16 mouse cellular contexts compared by ENCODE assay signal in the genomic region with DNA sequence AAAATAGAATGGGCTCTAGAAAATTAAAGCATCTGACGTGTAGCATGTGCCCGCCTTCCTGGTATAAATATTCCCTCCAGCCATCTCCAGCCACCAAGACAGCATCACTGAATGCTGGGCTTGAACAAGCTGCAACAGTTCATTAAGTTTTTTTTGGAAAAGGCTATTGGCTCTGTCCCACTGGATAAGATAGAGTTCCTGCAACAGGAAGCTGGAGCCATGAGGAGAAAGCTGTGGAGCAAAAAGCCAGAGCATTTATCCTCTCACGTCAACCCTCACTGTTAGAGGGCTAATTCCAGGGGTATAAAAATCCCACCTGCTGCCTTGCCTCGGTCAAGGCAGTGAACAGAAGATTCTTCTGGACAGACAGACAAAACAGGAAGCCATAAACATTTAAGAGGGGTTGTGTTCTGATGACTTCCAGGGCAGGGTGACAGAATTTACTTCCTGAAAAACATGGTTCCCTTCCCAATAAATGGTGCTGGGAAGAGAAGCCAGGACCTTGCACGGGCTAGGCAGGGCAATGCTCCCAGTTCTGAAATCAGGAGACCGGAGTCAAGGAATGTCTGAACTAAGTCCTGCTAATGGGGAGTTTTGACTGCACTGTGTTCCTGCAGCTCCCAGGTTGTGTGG. TPM values are rescaled to one million over a fixed set of nuclear protein-coding genes. Genes with fewer than 3 reads are reported as not detected.
DNase-seq lines count a peak whose midpoint lies in the region; ATAC-seq and TF ChIP-seq lines count a peak whose summit lies in the region.
"Had no signal": no experiment of that assay in that cellular context is flagged by ENCODE, and none has a peak within 500 bp of the region (broad histone marks: within the 10 kb centered on the region; RNA-seq: fewer than 3 reads in every experiment).

No protein-coding gene starts in this region.

- H3K4me1 ChIP-seq in heart, adult 2 months (ENCODE audit: control insufficient read depth, insufficient read depth, low read length) = peaks cover 14% of the 10 kb centered on the region
- peaks cover 11% of the 10 kb centered on the region; the same call in 1 of the 2 replicates for H3K4me1 ChIP-seq in heart, embryonic 15.5 days (replicated peaks)
- H3K4me1 ChIP-seq: hindbrain, embryonic 10.5 days; midbrain, embryonic 12.5 days had no signal

- intact Hi-C loops in heart, adult 2 months (cut with DNase I) = no loop called here

- TF ChIP-seq CTCF in heart, adult 2 months (IDR thresholded peaks at IDR 0.05) = no peak

- H3K36me3 ChIP-seq in heart, adult 2 months (ENCODE audit: control insufficient read depth, insufficient read depth, low read length) = no peaks in the 10 kb centered on the region; the same call in 1 of the 2 replicates
- no peaks in the 10 kb centered on the region for H3K36me3 ChIP-seq in heart, embryonic 15.5 days
- H3K36me3 ChIP-seq: embryonic facial prominence, embryonic 13.5 days; hindbrain, embryonic 10.5 days; midbrain, embryonic 12.5 days had no signal

- H3K4me2 ChIP-seq in heart, embryonic 15.5 days = no peak overlapping the region
- H3K4me2 ChIP-seq: embryonic facial prominence, embryonic 13.5 days; midbrain, embryonic 12.5 days had no signal

- TF ChIP-seq EP300 in heart, adult 2 months (IDR thresholded peaks at IDR 0.05; ENCODE audit: insufficient read depth, low read depth, low read length) = no peak

- H3K27me3 ChIP-seq in heart, adult 2 months (ENCODE audit: control insufficient read depth, insufficient read depth, low read length) = no peaks in the 10 kb centered on the region
- no peaks in the 10 kb centered on the region for H3K27me3 ChIP-seq in heart, embryonic 15.5 days
- H3K27me3 ChIP-seq: embryonic facial prominence, embryonic 13.5 days; midbrain, embryonic 12.5 days had no signal

- peak overlapping the region; percentile 44 for H3K27ac ChIP-seq in heart, adult 2 months
- peak overlapping the region; percentile 75 for H3K27ac ChIP-seq in heart, embryonic 15.5 days
- H3K27ac ChIP-seq: embryonic facial prominence, embryonic 13.5 days; hindbrain, embryonic 10.5 days; liver, embryonic 14.5 days; midbrain, embryonic 12.5 days had no signal

- 0 out of 2 replicates have a peak, but pooled peaks have one; percentile 2 for TF ChIP-seq POLR2A in heart, adult 2 months (IDR thresholded peaks at IDR 0.05; ENCODE audit: insufficient read depth, low read depth, low read length)

- no peaks in the 10 kb centered on the region for H3K79me2 ChIP-seq in heart, adult 2 months (replicated peaks; ENCODE audit: control insufficient read depth, insufficient read depth, low read length)

- DNase-seq in kidney, postnatal 14 days = peak; percentile 24
- DNase-seq in kidney, adult 18-20 months = no peak
- DNase-seq in heart, adult 2 months = peak; percentile 36 to 50
- DNase-seq in thymus, postnatal 0 days (ENCODE audit: low spot score) = no peak
- DNase-seq: cerebellum, adult 8-10 months; lung, postnatal 4 days; right cerebral cortex, postnatal 25 days; thymus, postnatal 14 days had no signal

- 18% methylated on average over 6 of the region's 6 CpGs for WGBS in heart, adult 2 months
- WGBS in heart, embryonic 15.5 days = 47% methylated on average over 6 of the region's 6 CpGs

- no peak overlapping the region for H3K9ac ChIP-seq in heart, adult 2 months (ENCODE audit: low read depth, low read length)
- H3K9ac ChIP-seq in heart, embryonic 15.5 days = no peak overlapping the region
- H3K9ac ChIP-seq: embryonic facial prominence, embryonic 13.5 days; liver, embryonic 14.5 days; midbrain, embryonic 12.5 days had no signal

- ATAC-seq in granulocyte monocyte progenitor cell, adult 5-6 weeks (replicated peaks; ENCODE audit: poor library complexity, severe bottlenecking) = 0 out of 2 replicates have a peak, but pooled peaks have one; percentile 9
- ATAC-seq in heart, embryonic 15.5 days (replicated peaks; ENCODE audit: insufficient number of reproducible peaks, insufficient read depth, low FRiP score, low read depth) = peak; percentile 70
- no peak for ATAC-seq in megakaryocyte progenitor cell, adult 5-6 weeks (replicated peaks; ENCODE audit: poor library complexity)
- ATAC-seq: forebrain, embryonic 16.5 days had no signal

- H3K4me3 ChIP-seq in heart, adult 2 months = no peak overlapping the region
- H3K4me3 ChIP-seq in heart, embryonic 15.5 days = no peak overlapping the region
- H3K4me3 ChIP-seq: embryonic facial prominence, embryonic 13.5 days; hindbrain, embryonic 10.5 days; midbrain, embryonic 12.5 days had no signal

- H3K9me3 ChIP-seq in heart, embryonic 15.5 days (replicated peaks) = no peaks in the 10 kb centered on the region
- H3K9me3 ChIP-seq: embryonic facial prominence, embryonic 13.5 days; hindbrain, embryonic 10.5 days; midbrain, embryonic 12.5 days had no signal

RNA-seq across cellular contexts. Expression of gene Gpcpd1, which starts 2.5 kb away (rescaled TPM):
- total RNA-seq in granulocyte monocyte progenitor cell, adult 5-6 weeks (2014; fragmentation: Nextera tagmentation) = 19.9 and 26.1 TPM in 2 replicates
- 24.4 and 24.5 TPM in 2 replicates for total RNA-seq in granulocyte monocyte progenitor cell, adult 5-6 weeks (2017)
- 100 to 1,000 TPM; 135 to 224 TPM for total RNA-seq in heart, adult 2 months (2021)
- polyA plus RNA-seq in heart, adult 2 months (2012; rRNA removed) = 37.5 and 76.6 TPM in 2 replicates
- polyA plus RNA-seq in heart, embryonic 15.5 days (2015; fragmentation: Nextera tagmentation; extraction: Ambion mirVana) = 28.4 and 36.0 TPM in 2 replicates
- total RNA-seq in megakaryocyte progenitor cell, adult 5-6 weeks (2015) = 28.9 and 32.2 TPM in 2 replicates
- 17.9 and 23.1 TPM in 2 replicates for total RNA-seq in megakaryocyte progenitor cell, adult 5-6 weeks (2017)
- 48.1 and 52.3 TPM in 2 replicates for polyA plus RNA-seq in thymus, postnatal 0 days (2015; fragmentation: Nextera tagmentation; extraction: Ambion mirVana)

Comparison
In these comparisons a context has a peak if more than half of its experiments do, and no peak if none do; other contexts are left out.
1. DNase-seq: peak in kidney, postnatal 14 days (single experiment) and heart, adult 2 months (2 of 2); none in kidney, adult 18-20 months (single experiment) and thymus, postnatal 0 days (single experiment).
2. RNA of gene Gpcpd1, which starts 2.5 kb away (total RNA-seq): 135 to 224 TPM in heart, adult 2 months; 17.9 to 32.2 TPM in megakaryocyte progenitor cell, adult 5-6 weeks and 19.9 to 26.1 TPM in granulocyte monocyte progenitor cell, adult 5-6 weeks; every median in the first group is over 4 times any median in the second.